Mouse (Mus musculus) CD4-positive helper T cell, adult 2 months (primary cell): ENCODE results near the gene Eif2ak3.
A peak's percentile ranks its signal among the peaks of the same experiment; 100 is the strongest.

Source experiments
- DNase-seq: peaks from one replicate; pipeline ENCODE4 v3.0.0-alpha.2; 2012; ENCODE audit warnings: low read depth, missing footprints, low spot score

Eif2ak3 gene

DNA sequence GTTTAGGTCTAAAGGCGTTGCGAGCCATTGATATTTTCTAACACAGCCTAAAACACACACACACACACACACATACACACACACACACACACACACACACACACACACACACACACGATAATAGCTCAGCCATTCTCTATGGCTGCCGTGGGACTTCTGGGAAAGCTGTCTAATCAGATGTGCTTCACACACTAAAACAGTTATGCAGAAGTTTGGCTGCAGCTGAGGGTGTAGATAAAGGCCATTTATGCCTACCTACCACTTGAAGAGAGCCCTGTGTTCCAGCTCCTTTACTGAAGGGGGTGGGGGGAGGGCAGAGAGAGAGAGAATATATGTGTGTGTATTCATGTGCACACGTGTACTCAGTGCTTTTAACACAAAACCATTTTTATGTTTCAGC, 59.4 kb downstream of the Eif2ak3 start:
- no peak for DNase-seq

DNA sequence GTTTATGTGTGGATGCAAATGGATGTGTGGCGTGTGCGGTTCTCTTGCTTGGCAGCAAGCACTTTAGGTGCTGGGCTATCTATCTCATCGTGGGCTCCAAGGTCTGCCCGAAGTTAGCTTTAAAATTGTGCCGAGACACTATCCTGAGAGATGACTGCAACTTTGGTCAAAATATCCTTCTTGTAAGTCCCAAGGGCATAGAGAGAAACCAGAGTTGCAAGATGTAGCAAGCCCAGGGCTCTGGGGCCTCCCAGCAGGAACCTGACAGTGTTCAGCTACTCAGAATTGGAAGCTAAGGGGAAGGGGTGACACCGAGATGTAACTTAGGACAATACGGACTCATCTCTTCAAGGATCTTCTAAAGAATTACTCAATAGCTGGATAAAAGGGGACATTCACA, 65.3 kb downstream of the Eif2ak3 start:
- no peak for DNase-seq

DNA sequence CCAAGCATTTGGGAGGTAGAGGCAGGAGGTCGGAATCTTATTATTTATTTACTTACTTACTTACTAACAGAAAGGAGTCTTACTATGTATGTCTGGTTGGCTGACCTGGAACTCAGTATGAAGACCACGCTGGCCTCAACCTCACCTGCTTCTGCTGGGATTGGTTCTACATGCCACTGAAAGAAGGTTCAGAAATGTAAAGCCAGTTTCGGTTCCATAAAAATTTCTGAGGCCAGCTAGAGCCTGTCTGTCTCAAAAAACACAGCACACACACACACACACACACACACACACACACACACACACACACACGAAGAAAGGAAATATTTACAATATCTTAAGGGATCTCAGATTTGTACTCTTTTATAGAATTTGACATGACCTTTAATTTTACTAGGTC, 66.0 kb downstream of the Eif2ak3 start:
- DNase-seq = no peak

DNA sequence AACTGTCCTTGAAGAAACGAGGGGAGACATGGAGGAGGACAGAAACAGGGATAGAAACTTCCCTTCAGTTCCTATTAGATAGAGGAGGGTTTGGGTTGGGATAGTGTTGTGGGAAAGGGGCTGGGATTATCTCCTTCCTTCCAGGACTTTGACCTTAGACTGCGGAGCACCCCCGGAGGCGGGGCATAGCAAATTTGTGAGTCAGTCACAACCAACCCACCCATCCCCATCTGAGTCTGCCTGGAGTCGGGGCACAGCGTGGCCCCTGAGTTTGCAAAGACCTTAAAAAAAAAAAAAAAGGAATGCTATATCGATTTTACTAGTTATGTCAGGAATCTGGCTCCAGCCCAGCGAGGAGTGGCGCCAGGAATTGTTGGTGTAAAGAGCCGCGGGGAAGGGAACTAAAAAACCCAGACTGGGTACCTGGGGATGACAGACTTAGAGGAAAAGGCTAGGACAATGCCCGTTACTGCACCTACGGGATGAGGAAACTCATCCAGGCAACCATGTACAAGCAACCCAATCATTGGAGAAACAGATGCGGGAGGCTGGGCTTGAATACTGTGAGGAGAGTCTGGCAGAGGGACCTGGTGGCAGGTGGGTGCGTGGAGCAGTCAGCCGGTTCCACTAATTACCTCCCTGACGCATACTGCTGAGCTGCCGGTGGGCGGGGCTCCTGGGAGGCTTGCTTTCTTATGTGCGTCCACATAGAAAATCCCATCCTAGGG, 67.5 kb downstream of the Eif2ak3 start:
- DNase-seq = no peak

DNA sequence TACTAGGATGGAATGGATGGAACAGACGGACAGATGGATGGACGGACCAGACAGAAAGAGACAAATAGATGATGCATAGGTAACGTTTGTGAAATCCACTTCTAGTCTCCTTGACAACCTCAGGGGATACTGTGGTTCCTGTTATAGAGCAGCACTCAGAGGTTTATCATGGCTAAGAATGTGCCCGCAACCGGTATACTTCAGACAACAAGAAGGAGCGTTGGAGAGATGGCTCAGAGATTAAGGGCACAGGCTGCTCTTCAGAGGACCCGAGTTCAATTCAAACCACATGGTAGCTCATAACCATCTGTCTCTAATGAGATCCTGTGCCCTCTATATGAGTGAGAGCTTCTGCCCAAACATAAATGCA, 68.1 kb downstream of the Eif2ak3 start:
- no peak for DNase-seq

DNA sequence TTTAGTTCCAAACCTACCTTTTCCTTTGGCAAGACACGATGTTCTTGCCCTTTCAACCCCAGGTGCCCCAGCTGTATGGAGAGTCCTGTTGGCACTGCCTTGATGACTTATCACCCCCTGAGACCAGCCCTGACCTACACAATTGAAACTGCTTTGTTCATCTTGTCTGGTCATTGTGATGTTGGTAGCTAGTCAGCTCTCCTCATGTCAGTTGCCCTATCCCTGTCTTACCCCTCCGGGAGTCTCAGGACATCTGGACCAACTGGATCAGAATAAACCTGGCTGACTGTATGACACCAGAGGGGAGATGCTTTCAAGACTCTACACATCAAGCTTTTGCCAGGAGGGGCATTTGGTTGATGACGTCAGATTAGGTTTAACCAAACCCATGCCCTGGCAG, 74.5 kb downstream of the Eif2ak3 start, which contains the start of gene Tex37:
Tex37 (minus strand) TSS at position 101 of the 400 bp plus-strand sequence.
- DNase-seq = no peak

DNA sequence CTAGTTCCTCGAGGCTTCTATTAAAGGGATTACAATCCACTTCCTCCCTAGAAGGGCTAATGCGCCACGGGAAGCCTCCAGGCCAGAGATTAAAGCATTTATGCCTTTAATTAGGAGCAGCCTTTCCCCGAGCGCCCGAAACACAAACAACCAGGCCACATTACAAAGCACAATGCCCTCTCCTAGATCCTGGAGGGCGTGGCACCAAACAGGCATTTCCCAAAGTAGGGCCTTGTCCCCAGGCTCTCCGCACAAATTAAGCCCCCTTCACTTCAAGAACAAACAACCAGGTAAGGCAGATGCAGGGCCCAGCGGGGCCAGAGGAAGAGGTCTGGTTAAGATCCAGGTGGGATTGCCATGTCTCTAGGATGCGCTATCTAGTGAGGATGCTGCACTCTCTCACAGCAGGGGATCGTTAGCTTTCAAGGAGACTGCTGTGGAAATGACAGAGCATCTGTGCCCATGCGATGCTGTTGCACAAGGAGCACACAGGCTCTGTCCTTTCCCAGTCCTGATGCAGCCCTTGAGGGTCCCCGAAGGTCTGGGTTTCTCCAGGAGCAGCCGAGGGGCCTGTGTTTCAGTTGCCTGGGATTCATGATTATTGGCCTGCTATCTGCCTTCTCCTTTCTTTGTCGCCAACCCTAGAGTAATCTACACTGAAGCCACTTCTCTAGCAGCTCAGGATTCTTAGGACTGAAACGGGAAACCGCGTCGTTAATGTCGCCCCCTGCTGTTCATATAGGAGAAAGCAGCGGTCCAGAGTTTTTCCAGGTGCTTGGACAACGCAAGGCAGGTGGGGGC, 77.2 kb downstream of the Eif2ak3 start:
- DNase-seq = peak; percentile 27

DNA sequence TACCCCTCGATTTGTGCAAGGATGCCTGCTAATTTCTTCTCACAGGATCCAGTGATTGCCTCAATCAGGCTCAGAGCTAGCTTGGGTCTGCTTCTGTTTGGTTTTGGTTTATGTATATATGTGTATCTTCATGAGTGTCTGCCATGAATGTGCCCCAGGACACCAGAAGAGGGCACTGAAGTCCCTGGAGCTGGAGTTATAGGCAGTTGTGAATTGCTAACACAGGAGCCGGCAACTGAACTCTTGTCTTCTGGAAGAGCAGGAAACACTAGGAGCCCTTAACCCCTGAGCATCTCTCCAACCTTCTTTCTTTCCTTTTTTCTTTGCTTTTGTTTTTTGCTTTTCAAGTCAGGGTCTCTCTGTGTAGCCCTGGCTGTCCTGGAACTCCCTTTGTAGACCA, 87.5 kb downstream of the Eif2ak3 start:
- DNase-seq = no peak

DNA sequence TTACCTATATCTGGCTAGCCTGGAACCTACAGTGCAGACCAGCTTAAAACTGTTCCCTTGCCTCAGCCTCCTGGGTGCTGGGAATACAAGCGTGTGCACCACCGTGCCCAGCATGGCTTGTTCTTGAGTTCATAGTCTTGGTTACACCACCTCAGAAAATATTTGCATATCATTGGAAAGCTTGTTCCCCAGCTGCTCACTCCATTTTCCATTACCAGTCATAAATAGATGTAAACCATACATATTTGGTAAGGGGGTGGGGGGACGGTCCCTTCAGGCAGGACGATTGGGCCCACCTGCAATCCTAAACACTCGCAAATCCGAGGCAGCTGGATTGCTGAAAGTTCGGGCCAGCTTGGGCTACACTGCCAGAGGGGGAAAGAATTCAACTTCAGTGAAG, 109.0 kb downstream of the Eif2ak3 start:
- DNase-seq = no peak

DNA sequence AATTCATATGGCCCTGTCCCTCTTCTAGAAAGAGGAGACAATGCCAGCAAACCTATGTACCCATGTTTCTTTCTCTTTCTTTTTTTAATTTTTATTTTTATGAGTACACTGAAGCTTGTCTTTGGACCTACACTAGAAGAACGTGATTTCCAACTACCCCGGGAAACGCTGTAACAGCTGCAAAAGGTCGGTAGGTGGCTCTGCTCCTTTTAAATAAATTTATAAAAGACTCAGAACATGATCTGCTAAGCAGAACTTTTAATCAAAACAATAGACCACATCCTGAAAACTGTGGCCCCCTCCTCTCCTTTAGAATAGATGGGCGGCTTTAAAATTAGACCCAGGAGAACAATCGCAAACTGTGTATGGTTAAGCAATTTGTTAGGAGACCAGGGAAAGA, 109.7 kb downstream of the Eif2ak3 start:
- DNase-seq = no peak
